Mouse (Mus musculus) lung, embryonic 16.5 days (tissue): ENCODE data around the gene Btn1a1. TPM values are rescaled to one million over a fixed set of nuclear protein-coding genes. Genes with fewer than 3 reads are reported as not detected.

ENCODE experiments used
- ATAC-seq: fragments of 200-750 bp; cut with Nextera tagmentation; 2 replicates; pipeline ENCODE4 v1.8.0; 2017; ENCODE audit warnings: low read depth, mild to moderate bottlenecking, moderate library complexity
- H3K27ac ChIP-seq: fragments of 300-500 bp; sonication (generic); 2 replicates; pipeline ENCODE4 v1.5.1; 2014; ENCODE audit warnings: mild to moderate bottlenecking, control low read depth, low read length
- H3K27me3 ChIP-seq: fragments of 300-500 bp; sonication (generic); 2 replicates; pipeline ENCODE4 v1.6.1; 2014; ENCODE audit warnings: low read depth, low read length, mixed read lengths; ENCODE audit not compliant: control insufficient read depth, insufficient read depth
- H3K36me3 ChIP-seq: fragments of 300-500 bp; sonication (generic); 2 replicates; pipeline ENCODE4 v1.6.1; 2014; ENCODE audit warnings: low read length; ENCODE audit not compliant: control insufficient read depth, insufficient read depth
- H3K4me1 ChIP-seq: fragments of 300-500 bp; sonication (generic); replicated peaks from 2 replicates; pipeline ENCODE4 v1.6.1; 2014; ENCODE audit warnings: low read length, mixed read lengths; ENCODE audit not compliant: control insufficient read depth, insufficient read depth
- H3K4me2 ChIP-seq: fragments of 300-500 bp; sonication (generic); 2 replicates; pipeline ENCODE4 v1.6.1; 2014; ENCODE audit warnings: low read depth, low read length, control low read depth
- H3K4me3 ChIP-seq: fragments of 300-500 bp; sonication (generic); 2 replicates; pipeline ENCODE4 v1.5.1; 2014; ENCODE audit warnings: mild to moderate bottlenecking, low read length, control low read depth
- H3K9ac ChIP-seq: fragments of 300-500 bp; sonication (generic); 2 replicates; pipeline ENCODE4 v1.6.1; 2014; ENCODE audit warnings: low read length, control low read depth
- H3K9me3 ChIP-seq: fragments of 300-500 bp; sonication (generic); 2 replicates; pipeline ENCODE4 v1.6.1; 2016; ENCODE audit warnings: low read length; ENCODE audit not compliant: control insufficient read depth
- WGBS: fragments of 180-500 bp; shearing (Covaris S2); extraction: QIAGEN DNeasy Blood & Tissue Kit; methylation state at CpG from one replicate; pipeline ENCODE4 v1.1.7; 2014; 5-methylcytosine and 5-hydroxymethylcytosine counted together
- polyA plus RNA-seq: library from polyadenylated mRNA; unstranded; fragments of >200 nt; fragmentation: Nextera tagmentation; extraction: Ambion mirVana; gene quantifications from 2 replicates; pipeline ENCODE4 v1.2.1, GENCODE M21; 2015

The Btn1a1 gene
- polyA plus RNA-seq, 1 experiment from 2014 or later: 0.10 TPM

DNA sequence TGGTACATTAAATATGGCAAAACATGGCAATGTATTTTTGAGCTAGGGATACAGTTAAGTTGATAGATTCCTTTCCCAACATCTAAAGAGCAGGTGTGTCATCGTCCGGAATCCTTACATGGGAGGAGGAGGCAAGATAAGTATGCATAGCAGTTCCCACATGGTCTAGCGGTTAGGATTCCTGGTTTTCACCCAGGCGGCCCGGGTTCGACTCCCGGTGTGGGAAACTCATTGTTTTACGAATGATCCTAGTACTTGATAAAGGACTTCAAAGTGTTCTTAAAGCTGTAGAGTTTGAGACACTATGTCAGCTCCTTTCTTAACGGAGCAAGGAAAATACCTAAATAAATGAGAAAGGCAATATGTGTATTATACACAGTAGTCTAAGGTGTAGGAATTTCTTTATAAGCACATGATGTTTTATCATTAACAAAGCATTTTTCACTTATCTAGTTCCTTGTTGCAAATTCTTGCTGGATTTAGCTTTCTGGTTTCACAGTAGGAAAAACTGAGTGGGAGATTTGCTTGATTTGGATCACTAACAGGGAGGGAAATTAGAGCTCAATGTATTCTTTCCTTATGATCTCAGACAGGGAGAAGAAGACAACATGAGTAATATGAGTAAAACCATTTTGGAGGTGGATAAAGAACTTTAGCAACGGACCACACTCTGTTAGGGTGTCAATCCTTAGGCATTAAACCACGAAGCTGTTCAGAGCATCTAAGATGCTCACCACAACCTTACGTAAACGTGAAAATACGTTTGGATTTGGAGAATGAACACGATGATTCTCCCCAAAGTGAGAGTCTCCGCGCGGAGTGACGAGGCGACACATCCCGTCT is 2.1 kb downstream of the Btn1a1 start:
- ATAC-seq: peak; percentile 66
- Histone ChIP-seq H3K9me3 (no peaks in the 10 kb centered on the region), H3K36me3 (no peaks in the 10 kb centered on the region), H3K4me1 (peaks cover 21% of the 10 kb centered on the region), H3K4me2 (peak overlapping the region; percentile 95), H3K9ac (peak overlapping the region; percentile 67), H3K27me3 (no peaks in the 10 kb centered on the region), H3K4me3 (peak overlapping the region; percentile 69), H3K27ac (no peak overlapping the region)
- WGBS: under 1% methylated on average over 21 of the region's 21 CpGs

DNA sequence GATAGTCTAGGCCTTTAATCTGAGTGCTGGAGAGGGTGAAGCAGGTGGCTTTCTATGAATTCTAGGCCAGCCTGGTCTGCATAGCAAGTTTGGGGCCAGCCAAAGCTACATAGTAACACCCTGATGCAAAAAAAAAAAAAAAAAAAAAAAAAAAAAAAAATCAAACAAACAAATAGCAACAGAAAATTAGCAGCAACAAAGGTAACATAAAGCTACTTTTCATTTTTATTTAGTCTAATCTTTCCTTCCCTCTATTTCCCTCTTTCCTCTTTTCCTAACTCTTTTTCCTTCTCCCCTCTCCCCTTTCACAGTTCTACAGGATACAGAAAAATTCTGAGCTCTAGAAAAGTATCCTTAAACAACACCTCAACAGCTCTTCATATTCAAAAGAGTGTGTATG is 3.0 kb downstream of the Btn1a1 start:
- no peak for ATAC-seq
- no peaks in the 10 kb centered on the region for H3K9me3 ChIP-seq
- H3K4me2 ChIP-seq: no peak overlapping the region
- H3K36me3 ChIP-seq: no peaks in the 10 kb centered on the region
- no peaks in the 10 kb centered on the region for H3K27me3 ChIP-seq
- H3K4me1 ChIP-seq: peaks cover 21% of the 10 kb centered on the region
- H3K4me3 ChIP-seq: no peak overlapping the region
- no peak overlapping the region for H3K27ac ChIP-seq
- H3K9ac ChIP-seq: no peak overlapping the region

DNA sequence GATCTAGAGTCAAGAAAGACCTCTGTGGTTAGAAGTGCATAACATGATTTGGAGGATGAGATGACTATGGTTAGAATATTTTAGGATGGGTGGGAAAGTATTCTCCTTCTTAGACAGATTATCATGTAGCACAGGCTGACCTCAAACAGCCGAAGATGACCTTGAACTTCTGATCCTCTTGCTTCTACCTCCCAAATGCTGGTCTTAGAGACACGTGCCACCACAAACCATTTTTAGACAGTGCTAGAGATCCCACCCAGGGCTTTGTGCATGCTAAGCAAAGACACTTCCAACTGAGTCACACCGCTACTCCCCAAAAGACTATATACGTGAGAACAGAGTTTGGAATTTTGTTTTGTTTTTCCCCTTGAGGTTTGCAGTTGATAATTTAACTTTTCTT is 3.6 kb downstream of the Btn1a1 start:
- Histone ChIP-seq H3K36me3 (no peaks in the 10 kb centered on the region), H3K4me3 (no peak overlapping the region), H3K4me1 (peaks cover 21% of the 10 kb centered on the region), H3K4me2 (no peak overlapping the region), H3K27me3 (no peaks in the 10 kb centered on the region), H3K27ac (no peak overlapping the region), H3K9me3 (no peaks in the 10 kb centered on the region), H3K9ac (no peak overlapping the region)
- WGBS: 75% methylated on average over 4 of the region's 4 CpGs
- ATAC-seq: no peak

DNA sequence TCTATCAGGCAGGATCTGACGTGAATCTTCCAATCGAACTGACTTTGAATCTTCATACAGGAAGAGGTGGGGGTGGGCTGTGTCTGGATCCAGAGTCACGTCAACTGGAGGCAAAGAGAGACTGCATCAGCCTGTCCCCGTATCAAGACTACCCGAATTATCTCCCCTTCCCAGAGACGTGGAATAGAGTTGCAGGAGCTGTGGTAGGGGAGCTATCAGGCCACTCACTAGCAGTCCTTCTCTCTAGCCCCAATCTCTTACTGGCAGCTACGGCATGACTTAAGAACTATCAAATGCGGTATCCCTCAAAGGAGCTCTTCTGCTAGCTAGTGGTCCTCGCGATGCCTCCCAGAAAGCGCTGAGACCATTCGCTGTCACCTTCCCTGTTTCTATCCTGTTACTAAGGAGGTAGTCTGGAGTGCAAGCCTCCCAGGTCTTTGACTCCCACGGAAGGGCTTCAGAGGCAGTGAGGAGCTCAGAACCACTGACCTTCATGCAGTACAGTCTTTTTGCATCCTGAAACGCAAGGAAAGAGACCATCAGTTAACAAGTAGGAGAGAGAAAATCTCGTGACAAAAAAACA is 6.3 kb downstream of the Btn1a1 start:
- no peak for ATAC-seq
- H3K36me3 ChIP-seq: no peaks in the 10 kb centered on the region
- no peaks in the 10 kb centered on the region for H3K9me3 ChIP-seq
- H3K4me1 ChIP-seq: peaks cover 7% of the 10 kb centered on the region
- peak overlapping the region; percentile 8; the same call in 1 of the 2 replicates for H3K4me2 ChIP-seq
- H3K4me3 ChIP-seq: no peak overlapping the region
- H3K9ac ChIP-seq: no peak overlapping the region
- H3K27me3 ChIP-seq: no peaks in the 10 kb centered on the region
- no peak overlapping the region for H3K27ac ChIP-seq
- 23% methylated on average over 15 of the region's 15 CpGs for WGBS

DNA sequence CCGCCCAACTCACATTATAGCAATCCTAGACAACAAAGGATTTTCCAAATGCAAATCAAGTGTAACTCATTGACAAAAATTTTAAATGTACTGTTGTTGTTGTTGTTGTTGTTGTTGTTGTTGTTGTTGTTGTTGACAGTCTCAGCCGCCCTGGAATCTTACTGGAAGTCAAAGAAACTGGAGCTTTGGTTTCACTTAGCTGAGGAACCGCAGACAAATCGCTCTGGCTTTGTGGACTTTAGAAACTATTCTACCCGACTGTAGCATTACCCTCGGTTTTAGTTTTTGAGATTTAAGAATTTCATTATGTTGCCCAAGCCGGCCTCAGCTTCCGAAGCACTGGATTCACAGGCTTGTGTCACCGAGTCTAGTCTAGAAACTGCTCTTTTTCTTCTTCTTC is 11.8 kb downstream of the Btn1a1 start:
- Histone ChIP-seq H3K4me3 (peak overlapping the region; percentile 73), H3K27ac (peak overlapping the region; percentile 94), H3K9me3 (no peaks in the 10 kb centered on the region), H3K36me3 (no peaks in the 10 kb centered on the region), H3K4me2 (peak overlapping the region; percentile 59), H3K4me1 (no peaks in the 10 kb centered on the region), H3K9ac (peak overlapping the region; percentile 79), H3K27me3 (no peaks in the 10 kb centered on the region)
- no peak for ATAC-seq
- 0% methylated on average over 9 of the region's 9 CpGs for WGBS

DNA sequence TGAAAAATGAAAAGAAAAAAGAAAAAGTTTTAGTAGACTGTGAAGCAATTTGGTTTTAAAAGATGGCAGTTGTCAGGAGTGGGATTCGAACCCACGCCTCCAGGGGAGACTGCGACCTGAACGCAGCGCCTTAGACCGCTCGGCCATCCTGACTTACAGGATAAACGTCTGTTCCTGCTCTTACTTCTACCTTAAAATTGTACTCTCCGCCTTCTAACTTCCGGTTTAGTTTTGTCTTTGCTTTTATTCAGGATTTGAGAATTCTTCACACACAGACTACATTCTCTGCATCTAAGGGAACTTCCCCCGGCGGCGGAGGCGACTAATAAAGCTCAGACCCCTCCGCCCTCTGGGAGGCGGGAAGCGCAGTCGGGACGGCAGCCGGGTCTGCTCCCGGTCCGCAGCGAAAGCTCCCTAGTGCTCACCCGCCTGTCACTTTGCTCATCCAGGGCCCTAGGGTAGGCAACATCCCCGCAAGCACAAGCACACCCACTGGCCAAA is 12.3 kb downstream of the Btn1a1 start:
- peak overlapping the region; percentile 79 for H3K9ac ChIP-seq
- H3K27ac ChIP-seq: peak overlapping the region; percentile 94
- H3K36me3 ChIP-seq: no peaks in the 10 kb centered on the region
- WGBS: under 1% methylated on average over 25 of the region's 25 CpGs
- H3K9me3 ChIP-seq: no peaks in the 10 kb centered on the region
- H3K4me1 ChIP-seq: no peaks in the 10 kb centered on the region
- peak overlapping the region; percentile 59 for H3K4me2 ChIP-seq
- H3K27me3 ChIP-seq: no peaks in the 10 kb centered on the region
- peak overlapping the region; percentile 73 for H3K4me3 ChIP-seq
- peak; percentile 90 for ATAC-seq

DNA sequence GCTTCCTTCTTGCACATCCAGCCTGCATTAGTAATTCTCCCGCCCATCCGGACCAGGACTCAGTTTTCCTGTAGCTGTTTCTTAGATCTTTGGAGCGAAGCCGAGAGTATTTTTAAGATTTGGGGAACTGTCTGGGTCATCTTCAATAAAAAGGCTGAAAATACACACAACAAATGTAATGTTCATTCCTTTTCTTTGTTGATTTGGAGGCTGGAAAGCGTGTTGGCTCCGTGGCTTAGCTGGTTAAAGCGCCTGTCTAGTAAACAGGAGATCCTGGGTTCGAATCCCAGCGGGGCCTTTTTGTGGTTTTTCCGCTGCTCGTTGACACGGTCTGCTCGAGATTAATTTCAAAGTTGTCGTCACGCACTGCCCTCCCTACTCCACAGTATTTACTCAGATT is 15.3 kb downstream of the Btn1a1 start:
- Histone ChIP-seq H3K9me3 (no peaks in the 10 kb centered on the region), H3K4me2 (peak overlapping the region; percentile 78), H3K36me3 (no peaks in the 10 kb centered on the region), H3K4me3 (peak overlapping the region; percentile 64), H3K4me1 (no peaks in the 10 kb centered on the region), H3K9ac (peak overlapping the region; percentile 66), H3K27ac (peak overlapping the region; percentile 49; the same call in 1 of the 2 replicates), H3K27me3 (no peaks in the 10 kb centered on the region)
- peak; percentile 14; the same call in 1 of the 2 replicates for ATAC-seq
- WGBS: under 1% methylated on average over 15 of the region's 15 CpGs

DNA sequence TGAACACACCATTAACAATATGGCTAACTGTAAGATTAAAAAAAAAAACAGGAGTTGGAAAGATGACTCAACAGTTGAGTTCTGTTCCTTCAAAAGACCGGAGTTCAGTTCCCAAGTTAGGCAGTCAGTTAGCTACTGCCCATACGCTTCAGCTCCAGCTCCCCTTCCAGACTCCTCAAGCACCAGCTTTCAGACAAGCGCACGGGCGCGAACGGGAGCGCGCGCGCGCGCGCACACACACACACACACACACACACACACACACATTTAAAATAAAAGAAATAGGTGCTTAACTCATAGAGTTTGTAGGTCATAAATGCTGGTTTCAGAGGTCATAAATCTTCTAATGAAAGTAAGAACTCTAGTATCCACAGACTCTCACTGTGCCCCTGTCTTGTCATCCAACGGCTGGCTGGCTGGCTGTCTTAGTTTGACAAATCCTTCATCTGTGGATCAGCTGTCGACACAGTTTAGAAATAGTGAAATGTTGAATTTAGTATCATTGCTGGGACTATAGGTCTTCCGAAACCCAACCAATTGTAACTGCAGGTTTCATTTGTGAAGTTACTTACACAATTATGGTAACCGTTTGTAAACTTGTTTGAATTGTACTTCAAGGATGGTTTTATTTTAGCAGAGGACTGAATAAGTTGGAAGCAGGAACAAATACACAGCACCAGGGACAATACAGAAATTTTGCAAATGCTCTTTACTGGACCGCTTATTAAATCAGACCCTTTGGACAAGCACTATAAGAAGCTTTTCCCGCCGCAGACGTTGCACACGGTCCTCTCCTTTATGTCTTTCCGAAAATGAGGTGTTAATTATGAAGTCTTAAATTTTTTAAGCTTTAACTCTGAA is 16.2 kb downstream of the Btn1a1 start:
- H3K9me3 ChIP-seq: no peaks in the 10 kb centered on the region
- peaks cover 1% of the 10 kb centered on the region for H3K4me1 ChIP-seq
- peak overlapping the region; percentile 55; the same call in 1 of the 2 replicates for H3K27ac ChIP-seq
- WGBS: under 1% methylated on average over 24 of the region's 24 CpGs
- H3K9ac ChIP-seq: peak overlapping the region; percentile 66
- H3K4me2 ChIP-seq: peak overlapping the region; percentile 78
- no peaks in the 10 kb centered on the region for H3K27me3 ChIP-seq
- ATAC-seq: no peak
- no peaks in the 10 kb centered on the region for H3K36me3 ChIP-seq
- H3K4me3 ChIP-seq: peak overlapping the region; percentile 64

DNA sequence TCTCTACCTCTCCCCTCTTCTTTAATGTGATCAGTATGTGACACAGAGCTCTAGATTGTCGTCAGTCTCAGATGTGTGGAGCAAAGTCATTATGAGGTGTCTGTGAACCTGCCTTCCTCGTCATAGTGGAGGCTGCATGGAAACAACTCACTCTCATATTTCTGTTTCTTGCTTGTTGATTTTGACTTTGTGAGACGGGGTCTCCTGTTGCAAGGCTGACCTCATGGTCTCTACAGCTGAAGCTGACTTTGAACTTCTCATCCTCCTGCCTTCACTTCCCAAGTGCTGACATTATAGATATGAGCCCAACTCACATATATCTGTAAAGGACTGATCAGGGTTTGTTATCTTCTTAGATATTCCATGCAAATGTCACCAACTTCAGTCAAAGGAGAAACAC is 16.9 kb downstream of the Btn1a1 start:
- peaks cover 4% of the 10 kb centered on the region for H3K4me1 ChIP-seq
- no peak for ATAC-seq
- peak overlapping the region; percentile 64; the same call in 1 of the 2 replicates for H3K4me3 ChIP-seq
- no peak overlapping the region for H3K27ac ChIP-seq
- no peaks in the 10 kb centered on the region for H3K36me3 ChIP-seq
- H3K27me3 ChIP-seq: no peaks in the 10 kb centered on the region
- no peak overlapping the region for H3K9ac ChIP-seq
- peak overlapping the region; percentile 78 for H3K4me2 ChIP-seq
- H3K9me3 ChIP-seq: no peaks in the 10 kb centered on the region
- 36% methylated on average over 3 of the region's 3 CpGs for WGBS
